Mouse (Mus musculus) lung, adult 2 months (tissue): ENCODE data around the gene Gm14190. TPM values are rescaled to one million over a fixed set of nuclear protein-coding genes. Genes with fewer than 3 reads are reported as not detected.
"Not testable (repeated sequence)": the region's sequence is repeated elsewhere in the genome, so short reads cannot be mapped to it uniquely, and the experiment has no call there.

ENCODE experiments used
- DNase-seq: peaks from one replicate; pipeline ENCODE4 v3.0.0; 2022
- H3K4me1 ChIP-seq: fragments of 200-500 bp; 2 replicates; pipeline ENCODE4 v1.6.1; 2011; ENCODE audit warnings: low read length; ENCODE audit not compliant: control insufficient read depth, insufficient read depth
- H3K4me3 ChIP-seq: fragments of 200-500 bp; replicated peaks from 2 replicates; pipeline ENCODE3; 2011; ENCODE audit warnings: low read depth, mild to moderate bottlenecking, control low read depth, low read length; ENCODE audit errors: extremely low read depth
- CTCF ChIP-seq: fragments of 200-500 bp; IDR thresholded peaks from 2 replicates; pipeline ENCODE4 v1.5.1; 2011; ENCODE audit warnings: mild to moderate bottlenecking, low read length, control low read depth; ENCODE audit not compliant: insufficient read depth
- POLR2A ChIP-seq: fragments of 200-500 bp; IDR thresholded peaks from 2 replicates; pipeline ENCODE4 v1.6.1; 2011; ENCODE audit warnings: low read depth, mild to moderate bottlenecking, control low read depth, low read length, borderline replicate concordance; ENCODE audit errors: extremely low read depth
- WGBS: fragments of 180-500 bp; shearing (Covaris S2); methylation state at CpG from one replicate; pipeline ENCODE4 v1.1.7; 2018; 5-methylcytosine and 5-hydroxymethylcytosine counted together
- polyA plus RNA-seq: library from polyadenylated mRNA; depleted of rRNA; stranded (reverse); fragments of >200 nt; gene quantifications from 2 replicates; pipeline ENCODE4 v1.2.3, GENCODE M21; 2012; rRNA removed

Gene Gm14190
- not detected in 2 replicates for polyA plus RNA-seq

DNA sequence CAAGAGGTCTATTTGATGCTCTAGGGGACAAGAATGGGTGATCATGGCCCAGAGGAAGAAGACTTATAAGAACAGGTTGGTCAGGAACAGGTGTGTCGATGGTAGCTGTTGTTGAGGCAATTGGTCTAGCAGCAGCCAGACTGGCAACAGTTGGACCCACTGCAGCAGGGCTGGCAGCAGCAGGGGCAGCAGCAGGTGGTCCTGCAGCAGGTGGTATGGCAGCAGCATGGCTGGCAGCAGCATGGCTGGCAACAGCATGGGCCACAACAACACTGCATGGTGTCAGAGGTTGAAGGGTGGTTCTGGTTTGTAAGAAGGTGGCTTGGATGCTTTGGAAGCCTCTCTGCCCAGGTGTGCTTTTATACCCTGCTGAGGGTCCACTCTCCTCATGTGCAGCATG lies at the start of gene Gm14190:
Gene Gm14190 (minus strand): TSS at position 278 of the 400 bp plus-strand sequence.
- no peak for DNase-seq
- no peak within 1 kb of the TSS for H3K4me3 ChIP-seq
- TF ChIP-seq CTCF (no peak), POLR2A (no peak)
- 69% methylated on average over 1 of the region's 1 CpGs for WGBS
- no peaks in the 10 kb centered on the region for H3K4me1 ChIP-seq

DNA sequence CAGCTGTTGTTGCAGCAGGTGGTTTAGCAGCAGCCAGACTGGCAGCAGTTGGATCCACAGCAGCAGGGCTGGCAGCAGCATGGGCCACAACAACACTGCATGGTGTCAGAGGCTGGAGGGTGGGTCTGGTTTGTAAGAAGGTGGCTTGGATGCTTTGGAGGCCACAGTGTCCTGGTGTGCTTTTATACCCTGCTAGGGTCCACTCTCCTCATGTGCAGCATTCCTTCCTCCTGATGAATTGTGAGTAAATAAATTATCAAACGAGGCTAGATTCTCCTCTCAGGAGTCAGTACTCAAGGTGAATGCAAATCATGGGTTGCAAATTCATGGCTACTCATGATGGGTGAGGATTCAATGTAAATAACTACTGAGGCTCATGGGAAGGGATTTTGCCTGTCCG lies 43.6 kb upstream of the Gm14190 start, which contains the start of gene Gm14180:
Gene Gm14180 (minus strand): TSS at position 101 of the 400 bp plus-strand sequence.
- TF ChIP-seq POLR2A (no peak), CTCF (no peak)
- H3K4me1 ChIP-seq: no peaks in the 10 kb centered on the region
- no peak for DNase-seq
- 61% methylated on average over 2 of the region's 2 CpGs for WGBS
- H3K4me3 ChIP-seq: no peak within 1 kb of the TSS

DNA sequence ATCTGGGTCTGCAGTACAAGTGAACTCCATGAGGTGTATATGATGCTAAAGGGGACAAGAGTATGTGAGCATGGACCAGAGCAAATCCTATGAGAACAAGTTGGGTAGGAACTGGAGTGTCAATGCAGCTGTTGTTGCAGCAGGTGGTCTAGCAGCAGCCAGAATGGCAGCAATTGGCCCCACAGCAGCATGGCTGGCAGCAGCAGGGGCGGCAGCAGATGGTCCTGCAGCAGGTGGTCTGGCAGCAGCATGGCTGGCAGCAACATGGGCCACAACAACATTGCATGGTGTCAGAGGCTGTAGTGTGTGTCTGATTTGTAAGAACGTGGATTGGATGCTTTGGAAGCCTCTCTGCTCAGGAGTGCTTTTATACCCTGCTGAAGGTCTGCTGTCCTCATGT lies 33.5 kb upstream of the Gm14190 start:
- Histone ChIP-seq H3K4me1 (no peaks in the 10 kb centered on the region), H3K4me3 (no peak overlapping the region)
- no peak for TF ChIP-seq POLR2A
- no peak for TF ChIP-seq CTCF
- no peak for DNase-seq
- whole genome bisulfite sequencing: 72% methylated on average over 2 of the region's 2 CpGs

DNA sequence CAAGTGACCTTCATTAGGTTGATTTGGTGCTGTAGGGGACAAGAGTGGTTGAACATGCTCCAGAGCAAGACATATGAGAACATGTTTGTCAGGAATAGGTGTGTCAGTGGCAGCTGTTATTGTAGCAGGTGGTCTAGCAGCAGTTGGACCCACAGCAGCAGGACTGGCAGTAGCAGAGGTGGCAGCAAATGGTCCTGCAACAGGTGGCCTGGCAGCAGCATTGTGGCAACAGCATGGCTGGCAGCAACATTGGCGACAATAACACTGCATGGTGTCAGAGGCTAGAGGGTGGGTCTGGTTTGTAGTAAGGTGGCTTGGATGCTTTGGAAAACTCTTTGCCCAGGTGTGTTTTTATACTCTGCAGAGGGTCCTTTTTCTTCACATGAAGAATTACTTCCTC lies 28.2 kb upstream of the Gm14190 start:
- WGBS: 83% methylated on average over 1 of the region's 1 CpGs
- Histone ChIP-seq H3K4me1 (no peaks in the 10 kb centered on the region), H3K4me3 (no peak overlapping the region)
- DNase-seq: no peak
- TF ChIP-seq POLR2A (no peak), CTCF (no peak)

DNA sequence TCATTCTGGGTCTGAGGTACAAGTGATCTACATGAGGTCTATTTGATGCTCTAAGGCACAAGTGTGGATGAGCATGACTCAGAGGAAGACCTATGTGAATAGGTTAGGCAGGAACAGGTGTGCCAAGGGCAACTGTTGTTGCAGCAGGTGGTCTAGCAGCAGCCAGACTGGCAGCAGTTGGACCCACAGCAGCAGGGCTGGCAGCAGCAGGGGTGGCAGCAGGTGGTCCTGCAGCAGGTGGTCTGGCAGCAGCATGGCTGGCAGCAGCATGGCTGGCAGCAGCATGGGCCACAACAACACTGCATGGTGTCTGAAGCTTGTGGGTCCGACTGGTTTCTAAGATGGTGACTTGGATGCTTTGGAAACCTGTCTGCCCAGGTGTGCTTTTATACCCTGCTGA lies 5.3 kb downstream of the Gm14190 start:
- DNase-seq, H3K4me3 ChIP-seq, H3K4me1 ChIP-seq: not testable (repeated sequence)
- 64% methylated on average over 1 of the region's 1 CpGs for WGBS

DNA sequence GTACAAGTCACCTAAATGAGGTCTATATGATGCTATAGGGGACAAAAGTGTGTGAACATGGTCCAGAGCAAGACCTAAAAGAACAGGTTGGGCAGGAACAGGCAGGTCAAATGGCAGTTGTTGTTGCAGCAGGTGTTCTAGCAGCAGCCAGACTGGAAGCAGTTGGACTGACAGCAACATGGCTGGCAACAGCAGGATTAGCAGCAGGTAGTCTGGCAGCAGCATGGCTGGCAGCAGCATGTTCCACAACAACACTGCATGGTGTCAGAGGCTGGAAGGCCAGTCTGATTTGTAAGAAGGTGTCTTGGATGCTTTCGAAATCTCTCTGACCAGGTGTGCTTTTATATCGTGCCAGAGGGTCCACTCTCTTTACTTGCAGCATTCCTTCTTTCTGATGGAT lies 7.1 kb downstream of the Gm14190 start:
- DNase-seq: no peak
- Histone ChIP-seq H3K4me3 (no peak overlapping the region), H3K4me1 (no peaks in the 10 kb centered on the region)
- no peak for TF ChIP-seq CTCF
- TF ChIP-seq POLR2A: no peak
- 76% methylated on average over 2 of the region's 2 CpGs for WGBS

DNA sequence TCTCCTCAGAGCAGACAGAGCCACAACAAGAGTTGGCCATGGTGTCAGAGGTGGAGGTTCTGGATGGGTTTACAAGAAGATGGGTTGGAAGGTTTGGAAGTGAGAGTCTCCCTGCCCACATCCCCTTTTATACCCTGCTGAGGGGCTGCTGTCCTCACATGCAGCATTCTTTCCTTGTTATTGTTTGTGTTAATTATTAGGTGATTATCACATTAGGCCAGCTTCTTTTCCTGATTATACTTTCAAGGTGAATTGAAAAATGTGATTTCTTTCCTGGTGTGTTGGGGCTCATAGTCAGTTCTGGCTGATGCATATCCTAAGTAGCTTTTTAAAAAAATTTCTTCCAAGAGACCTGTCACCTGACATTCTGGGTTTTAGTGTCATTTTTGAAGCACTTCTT lies 24.7 kb downstream of the Gm14190 start, which contains the start of gene Krtap4-6:
Gene Krtap4-6 (minus strand): TSS at position 101 of the 400 bp plus-strand sequence.
- Histone ChIP-seq H3K4me1 (no peaks in the 10 kb centered on the region), H3K4me3 (no peak within 1 kb of the TSS)
- TF ChIP-seq POLR2A: no peak
- TF ChIP-seq CTCF: no peak
- DNase-seq: no peak

DNA sequence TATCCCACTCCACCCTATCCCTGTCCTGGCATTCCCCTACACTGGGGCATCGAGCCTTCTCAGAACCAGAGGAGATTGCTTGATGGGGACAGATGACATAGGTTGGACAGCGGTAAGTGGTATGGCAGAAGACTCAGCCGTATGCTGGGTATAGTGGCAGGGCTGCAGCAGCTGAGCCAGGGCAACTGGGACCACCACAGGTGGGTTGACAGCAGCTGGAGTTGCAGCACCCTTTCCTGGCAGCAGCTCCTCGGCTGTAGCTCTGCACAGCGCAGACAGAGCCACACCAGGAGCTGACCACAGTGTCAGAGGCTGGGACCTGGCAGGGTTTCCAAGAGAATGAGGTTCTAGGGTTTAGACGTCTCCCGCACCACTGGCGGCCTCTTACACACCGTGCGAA lies 27.7 kb downstream of the Gm14190 start:
- Histone ChIP-seq H3K4me1 (no peaks in the 10 kb centered on the region), H3K4me3 (no peak overlapping the region)
- WGBS: 80% methylated on average over 10 of the region's 10 CpGs
- TF ChIP-seq CTCF: no peak
- no peak for TF ChIP-seq POLR2A
- no peak for DNase-seq

DNA sequence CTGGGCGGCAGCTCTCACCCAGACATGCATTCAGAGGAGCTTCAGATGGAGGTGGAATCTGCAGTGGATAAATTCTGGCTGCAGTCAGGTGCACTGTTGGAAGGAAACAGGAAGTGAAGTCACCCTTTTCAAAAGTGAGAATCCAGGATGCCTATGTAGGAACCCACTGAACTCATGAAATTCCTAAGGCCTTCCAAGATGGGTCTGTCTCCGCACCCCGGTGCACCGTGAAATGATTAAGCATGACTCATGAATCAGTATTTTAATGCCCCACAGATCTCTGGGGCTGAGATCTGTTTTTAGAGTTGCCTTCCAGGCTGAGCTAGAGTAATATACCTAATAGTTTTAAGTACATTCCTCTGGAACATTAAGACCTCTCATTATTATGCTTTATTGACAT lies 31.3 kb downstream of the Gm14190 start:
- no peaks in the 10 kb centered on the region for H3K4me1 ChIP-seq
- no peak overlapping the region for H3K4me3 ChIP-seq
- no peak for TF ChIP-seq CTCF
- TF ChIP-seq POLR2A: no peak
- WGBS: 74% methylated on average over 4 of the region's 4 CpGs
- DNase-seq: no peak

DNA sequence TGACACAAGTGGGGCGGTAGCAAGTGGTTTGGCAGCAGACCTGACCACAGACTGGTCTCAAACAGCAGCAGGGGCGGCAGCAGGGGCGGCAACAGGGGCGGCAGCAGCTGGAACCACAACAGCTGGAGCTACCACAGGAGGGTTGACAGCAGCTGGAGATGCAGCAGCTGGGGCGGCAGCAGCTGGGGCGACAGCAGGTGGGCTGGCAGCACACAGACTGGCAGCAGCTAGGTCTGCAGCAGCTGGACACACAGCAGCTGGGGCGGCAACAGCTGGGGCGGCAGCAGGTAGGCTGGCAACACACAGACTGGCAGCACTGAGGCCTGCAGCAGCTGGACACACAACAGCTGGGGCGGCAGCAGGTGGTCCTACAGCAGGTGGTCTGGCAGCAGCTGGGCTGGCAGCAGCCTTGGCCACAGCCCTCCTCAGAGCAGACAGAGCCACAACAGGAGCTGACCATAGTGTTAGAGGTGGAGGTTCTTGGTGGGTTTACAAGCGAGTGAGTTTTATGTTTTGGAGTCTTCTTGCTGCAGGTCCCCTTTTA lies 32.0 kb downstream of the Gm14190 start, which contains the start of gene Gm11563:
Gene Gm11563 (minus strand): TSS at position 494 of the 544 bp plus-strand sequence.
- not testable (repeated sequence) for H3K4me1 ChIP-seq, DNase-seq, H3K4me3 ChIP-seq
- WGBS: 72% methylated on average over 10 of the region's 10 CpGs
